Mouse (Mus musculus) limb, embryonic 14.5 days (tissue): ENCODE data around the gene Nr1i2. TPM values are rescaled to one million over a fixed set of nuclear protein-coding genes. Genes with fewer than 3 reads are reported as not detected.

Experiments used
- ATAC-seq: fragments of 200-750 bp; cut with Nextera tagmentation; 2 replicates; pipeline ENCODE4 v1.8.0; 2017; ENCODE audit warnings: low read depth, moderate number of reproducible peaks, moderate TSS enrichment; ENCODE audit not compliant: low FRiP score
- DNase-seq: peaks from one replicate; pipeline ENCODE4 v3.0.0-alpha.2; 2015; ENCODE audit warnings: low spot score
- H3K27ac ChIP-seq: fragments of 300-500 bp; sonication (generic); replicated peaks from 2 replicates; pipeline ENCODE4 v1.5.1; 2014; ENCODE audit warnings: low read depth, mild to moderate bottlenecking, low read length, moderate library complexity, mixed read lengths
- H3K27me3 ChIP-seq: fragments of 300-500 bp; sonication (generic); 2 replicates; pipeline ENCODE4 v1.6.1; 2014; ENCODE audit warnings: low read length, mixed read lengths; ENCODE audit not compliant: control insufficient read depth, insufficient read depth
- H3K36me3 ChIP-seq: fragments of 300-500 bp; sonication (generic); 2 replicates; pipeline ENCODE4 v1.6.1; 2014; ENCODE audit warnings: mild to moderate bottlenecking, low read length, moderate library complexity, mixed read lengths; ENCODE audit not compliant: control insufficient read depth, insufficient read depth
- H3K4me1 ChIP-seq: fragments of 300-500 bp; sonication (generic); 2 replicates; pipeline ENCODE4 v1.6.1; 2014; ENCODE audit warnings: antibody characterized with exemption, low read length, mixed read lengths; ENCODE audit not compliant: control insufficient read depth, insufficient read depth
- H3K4me2 ChIP-seq: fragments of 300-500 bp; sonication (generic); replicated peaks from 2 replicates; pipeline ENCODE4 v1.6.1; 2014; ENCODE audit warnings: low read depth, mild to moderate bottlenecking, low read length, moderate library complexity; ENCODE audit not compliant: severe bottlenecking
- H3K4me3 ChIP-seq: fragments of 300-500 bp; sonication (generic); replicated peaks from 2 replicates; pipeline ENCODE4 v1.5.1; 2014; ENCODE audit warnings: low read length
- H3K9ac ChIP-seq: fragments of 300-500 bp; sonication (generic); 2 replicates; pipeline ENCODE4 v1.6.1; 2014; ENCODE audit warnings: mild to moderate bottlenecking, low read depth, low read length, moderate library complexity; ENCODE audit not compliant: severe bottlenecking
- H3K9me3 ChIP-seq: fragments of 300-500 bp; sonication (generic); 2 replicates; pipeline ENCODE4 v1.6.1; 2016; ENCODE audit warnings: low read length; ENCODE audit not compliant: control insufficient read depth
- POLR2A ChIP-seq: fragments of 200-500 bp; IDR thresholded peaks from 2 replicates; pipeline ENCODE4 v1.8.0; 2012; ENCODE audit warnings: inconsistent platforms, mild to moderate bottlenecking, moderate library complexity, borderline replicate concordance; ENCODE audit not compliant: insufficient read depth, insufficient read length; ENCODE audit errors: extremely low read depth
- WGBS: fragments of 180-500 bp; shearing (Covaris S2); extraction: QIAGEN DNeasy Blood & Tissue Kit; methylation state at CpG from one replicate; pipeline ENCODE4 v1.1.7; 2014; 5-methylcytosine and 5-hydroxymethylcytosine counted together
- polyA plus RNA-seq, 2 experiments: library from polyadenylated mRNA; depleted of rRNA in 1 of 2; stranded (reverse) in 1 of 2; unstranded in 1 of 2; fragments of >200 nt; fragmentation: Nextera tagmentation in 1 of 2; extraction: Ambion mirVana in 1 of 2; gene quantifications; 2 replicates each; pipeline versions ENCODE4 v1.2.1 to v1.2.3; 2012 to 2014

Gene Nr1i2
- polyA plus RNA-seq, 2 experiments: 0.03 TPM; not detected in 1

DNA sequence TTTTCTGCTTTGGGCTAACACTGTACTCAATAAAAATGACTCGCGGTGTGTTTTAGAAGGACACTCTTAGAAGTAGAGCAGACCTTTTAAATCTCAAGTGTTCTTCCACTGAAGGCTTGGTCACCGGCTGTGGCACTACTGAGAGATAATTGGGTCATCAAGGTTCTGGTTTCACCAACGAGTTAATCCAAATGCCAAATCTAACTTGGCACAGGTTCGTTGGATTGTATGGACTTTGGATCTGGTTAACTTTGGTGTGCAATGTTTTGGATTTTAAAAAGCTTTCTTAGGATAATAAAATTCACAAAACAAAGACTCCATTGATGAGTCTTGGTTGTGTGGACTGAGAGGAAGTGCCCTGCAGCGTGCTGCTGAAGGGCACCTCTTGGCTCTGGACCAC lies 3.8 kb upstream of the Nr1i2 start:
- no peak overlapping the region for H3K27ac ChIP-seq
- ATAC-seq (no peak), DNase-seq (no peak)
- no peak for TF ChIP-seq POLR2A
- no peaks in the 10 kb centered on the region for H3K27me3 ChIP-seq
- H3K36me3 ChIP-seq: no peaks in the 10 kb centered on the region
- no peak overlapping the region for H3K4me2 ChIP-seq
- 66% methylated on average over 6 of the region's 6 CpGs for WGBS
- H3K9ac ChIP-seq: no peak overlapping the region
- H3K4me3 ChIP-seq: no peak overlapping the region
- no peaks in the 10 kb centered on the region for H3K9me3 ChIP-seq
- no peaks in the 10 kb centered on the region for H3K4me1 ChIP-seq

DNA sequence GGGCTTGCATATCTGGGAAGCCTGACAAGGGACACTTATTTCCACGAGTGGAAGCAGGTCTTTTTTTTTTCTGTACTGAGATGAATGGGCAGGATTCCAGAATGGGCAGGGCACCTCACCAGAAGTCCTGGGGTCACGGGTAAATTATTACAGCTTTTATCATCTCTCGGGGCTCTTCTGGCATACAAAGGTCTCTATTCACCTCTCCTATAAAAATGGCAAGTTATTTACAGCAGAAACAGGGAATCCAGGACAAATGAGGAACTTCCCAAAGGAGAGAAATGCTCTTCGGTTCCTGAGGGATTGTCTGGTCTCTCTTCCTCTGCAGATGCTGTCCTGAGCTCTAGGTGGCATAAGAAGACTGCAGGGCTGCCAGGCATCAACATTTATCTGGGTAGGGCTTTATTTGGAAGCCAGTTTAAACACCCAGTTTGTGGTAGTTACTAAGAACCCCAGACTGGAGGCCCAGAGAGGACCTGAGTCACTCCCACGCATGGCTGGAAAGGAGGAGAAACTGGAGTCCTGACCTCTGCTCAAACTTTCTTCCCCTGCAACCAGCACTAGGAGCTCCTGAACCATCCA lies 816 bp upstream of the Nr1i2 start:
- H3K9me3 ChIP-seq: no peaks in the 10 kb centered on the region
- no peak for ATAC-seq
- H3K4me2 ChIP-seq: no peak overlapping the region
- H3K27ac ChIP-seq: no peak overlapping the region
- H3K27me3 ChIP-seq: no peaks in the 10 kb centered on the region
- WGBS: 37% methylated on average over 5 of the region's 5 CpGs
- no peak overlapping the region for H3K4me3 ChIP-seq
- no peaks in the 10 kb centered on the region for H3K36me3 ChIP-seq
- H3K9ac ChIP-seq: no peak overlapping the region
- no peak for TF ChIP-seq POLR2A
- no peaks in the 10 kb centered on the region for H3K4me1 ChIP-seq
- no peak for DNase-seq

DNA sequence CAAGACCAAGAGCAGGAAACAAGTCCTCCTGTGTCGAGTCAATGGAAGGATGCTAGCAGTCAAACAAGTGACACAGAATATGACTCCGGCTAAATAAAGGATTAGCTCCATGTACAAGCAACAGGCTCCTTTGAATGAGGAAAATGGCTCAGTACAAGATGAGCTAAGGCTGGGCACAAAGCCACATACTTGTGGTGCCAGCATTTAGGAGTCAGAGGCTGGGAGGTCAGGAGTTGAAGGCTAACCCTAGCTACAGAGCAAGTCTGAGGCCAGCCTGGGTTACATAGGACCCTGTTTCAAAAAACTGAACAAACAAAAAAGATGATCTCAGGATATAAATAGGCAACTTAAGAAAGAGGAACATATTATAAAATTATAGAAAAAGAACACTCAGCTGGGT lies 4.5 kb downstream of the Nr1i2 start:
- Histone ChIP-seq H3K36me3 (no peaks in the 10 kb centered on the region), H3K4me1 (0 out of 2 replicates have a peak, but pooled peaks cover 4% of the 10 kb centered on the region), H3K27me3 (no peaks in the 10 kb centered on the region), H3K27ac (no peak overlapping the region), H3K4me3 (no peak overlapping the region), H3K9ac (no peak overlapping the region), H3K4me2 (no peak overlapping the region), H3K9me3 (no peaks in the 10 kb centered on the region)
- TF ChIP-seq POLR2A: no peak
- 82% methylated on average over 2 of the region's 2 CpGs for WGBS
- no peak for DNase-seq
- ATAC-seq: no peak

DNA sequence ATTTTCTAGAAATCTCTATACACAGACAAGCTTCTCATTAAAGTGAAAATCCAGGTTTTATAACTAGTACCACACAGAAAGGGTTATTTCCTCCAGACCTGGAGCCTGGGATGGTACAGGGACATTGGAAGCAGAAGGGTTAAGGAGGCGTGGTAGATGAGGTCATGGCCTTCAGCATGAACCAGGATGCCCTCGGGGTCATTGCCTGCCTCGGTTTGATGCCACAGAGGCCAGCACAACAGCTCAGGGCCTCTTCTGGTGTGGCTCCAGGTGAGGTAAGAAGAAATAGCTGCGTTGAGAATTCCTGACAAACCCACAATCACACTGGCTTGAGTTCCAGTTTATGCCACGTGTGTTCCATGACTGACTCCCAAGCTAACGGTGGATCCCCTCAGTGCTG lies 5.8 kb downstream of the Nr1i2 start:
- Histone ChIP-seq H3K4me1 (0 out of 2 replicates have a peak, but pooled peaks cover 4% of the 10 kb centered on the region), H3K27ac (no peak overlapping the region), H3K4me2 (no peak overlapping the region), H3K4me3 (no peak overlapping the region), H3K9me3 (no peaks in the 10 kb centered on the region), H3K27me3 (no peaks in the 10 kb centered on the region), H3K9ac (no peak overlapping the region), H3K36me3 (no peaks in the 10 kb centered on the region)
- ATAC-seq (no peak), DNase-seq (no peak)
- 12% methylated on average over 6 of the region's 6 CpGs for WGBS
- no peak for TF ChIP-seq POLR2A

DNA sequence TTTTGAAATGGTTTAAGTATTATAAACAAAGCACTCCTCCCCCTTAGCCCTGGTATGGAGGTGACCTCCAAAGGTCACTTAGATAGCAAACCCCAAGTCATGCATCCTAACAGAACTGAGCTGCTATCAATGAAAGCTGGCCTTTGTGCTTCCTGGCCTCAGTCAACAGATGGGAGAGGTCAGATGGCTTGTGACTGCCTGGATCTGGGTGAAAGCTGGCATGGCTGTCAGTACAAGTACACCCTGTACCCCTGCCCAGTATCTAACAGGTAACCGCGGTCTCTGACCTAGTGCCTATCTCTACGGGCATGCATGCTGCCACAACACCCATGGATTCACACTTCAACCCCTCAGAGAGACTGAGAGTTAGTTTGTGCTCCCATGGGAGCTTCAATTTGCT lies 6.9 kb downstream of the Nr1i2 start:
- Histone ChIP-seq H3K4me1 (0 out of 2 replicates have a peak, but pooled peaks cover 4% of the 10 kb centered on the region), H3K9me3 (no peaks in the 10 kb centered on the region), H3K36me3 (no peaks in the 10 kb centered on the region), H3K27ac (no peak overlapping the region), H3K27me3 (no peaks in the 10 kb centered on the region), H3K4me3 (no peak overlapping the region), H3K4me2 (no peak overlapping the region), H3K9ac (no peak overlapping the region)
- WGBS: 78% methylated on average over 3 of the region's 3 CpGs
- no peak for ATAC-seq
- DNase-seq: no peak
- TF ChIP-seq POLR2A: no peak
